Mouse (Mus musculus) subcutaneous adipose tissue, adult 2 months (tissue): ENCODE results near the gene Fam104a. TPM values are rescaled to one million over a fixed set of nuclear protein-coding genes. Genes with fewer than 3 reads are reported as not detected.

ENCODE experiments used
- polyA plus RNA-seq: library from polyadenylated mRNA; depleted of rRNA; stranded (reverse); fragments of >200 nt; gene quantifications from 2 replicates; pipeline ENCODE4 v1.2.3, GENCODE M21; 2012; ENCODE audit warnings: low replicate concordance; rRNA removed

Gene Fam104a
- polyA plus RNA-seq = 19.1 and 27.1 TPM in 2 replicates

DNA sequence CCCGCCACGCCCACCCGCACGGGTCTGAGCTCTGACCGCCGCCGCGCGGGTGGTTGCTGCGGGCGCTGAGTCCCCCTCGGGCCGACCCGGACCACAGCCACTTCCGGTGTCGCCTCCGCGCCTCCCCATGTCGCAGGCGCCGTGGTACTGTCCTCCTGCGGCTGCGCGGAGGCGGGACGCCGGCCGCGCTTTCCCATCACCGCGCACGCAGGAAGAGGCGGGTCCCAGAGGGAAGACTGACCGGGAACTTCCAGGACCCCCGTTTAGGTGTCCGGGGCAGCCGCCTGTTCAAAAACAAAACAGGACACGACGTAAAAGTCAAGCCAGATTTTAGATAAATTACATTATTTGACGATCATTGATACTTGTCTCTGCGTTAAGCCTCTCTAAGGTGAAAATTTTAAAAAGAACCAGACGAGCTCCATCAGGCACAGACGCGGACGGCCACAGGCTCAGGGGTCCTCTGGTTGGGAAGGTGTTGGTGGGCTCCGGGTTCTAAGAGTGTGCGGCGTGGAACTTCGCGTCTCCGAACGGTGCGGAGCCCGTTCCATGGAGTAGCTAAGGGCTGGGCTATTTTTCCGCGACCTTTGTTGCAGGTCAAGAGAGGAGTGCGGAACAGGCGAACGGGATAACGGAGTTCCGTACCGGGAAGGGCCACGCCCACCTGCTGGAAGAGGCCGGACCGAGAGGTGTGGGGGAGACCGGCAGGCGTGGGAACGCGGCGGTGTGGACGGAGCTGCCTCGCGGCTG, at the start of gene Fam104a, which contains the start of gene D11Wsu47e:
TSS of gene Fam104a (minus strand) at position 199 of the 750 bp plus-strand sequence.
TSS of gene D11Wsu47e (plus strand) at position 456 of the 750 bp plus-strand sequence.

GRCm38 (mm10) chr11:113709731-113710256, 25.8 kb upstream of the Fam104a start, which contains the start of gene Cpsf4l:
TSS of gene Cpsf4l (minus strand) at chr11:113710017.

DNA sequence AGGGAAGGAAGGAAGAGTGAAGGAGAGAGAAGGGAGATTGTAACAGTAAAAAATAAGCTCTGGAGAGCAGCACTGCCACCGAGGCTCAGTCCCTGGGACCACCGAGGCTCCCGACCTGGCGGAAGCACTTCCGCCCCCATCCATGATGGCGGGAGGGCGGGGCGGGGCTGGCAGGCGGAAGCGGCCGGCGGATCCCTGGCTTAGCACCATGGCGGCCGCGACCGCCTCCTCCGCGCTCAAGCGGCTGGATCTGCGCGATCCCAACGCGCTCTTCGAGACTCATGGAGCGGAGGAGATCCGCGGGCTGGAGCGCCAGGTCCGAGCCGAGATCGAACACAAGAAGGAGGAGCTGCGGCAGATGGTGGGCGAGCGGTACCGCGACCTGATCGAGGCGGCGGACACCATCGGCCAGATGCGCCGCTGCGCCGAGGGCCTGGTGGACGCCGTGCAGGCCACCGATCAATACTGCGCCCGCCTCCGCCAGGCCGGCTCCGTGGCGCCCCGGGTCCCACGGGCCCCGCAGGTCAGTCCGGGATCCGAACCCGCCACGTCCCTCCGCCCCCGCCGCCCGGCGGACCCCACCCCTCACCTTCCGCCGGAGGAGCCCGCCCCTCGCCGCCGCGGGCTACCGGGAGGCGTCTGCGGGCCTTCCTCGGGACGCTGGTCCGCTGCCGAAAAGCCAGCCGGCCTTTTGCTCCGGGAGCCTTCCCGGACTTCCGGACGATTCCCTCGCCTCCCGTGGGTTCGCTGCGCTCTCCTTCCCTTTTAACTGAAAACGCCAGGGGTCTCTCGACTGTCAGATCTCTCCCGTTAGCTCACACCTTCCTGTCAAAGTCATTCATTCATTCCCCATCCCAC, 34.4 kb downstream of the Fam104a start, which contains the start of gene Slc39a11:
TSS of gene Slc39a11 (minus strand) at position 727 of the 858 bp plus-strand sequence.

DNA sequence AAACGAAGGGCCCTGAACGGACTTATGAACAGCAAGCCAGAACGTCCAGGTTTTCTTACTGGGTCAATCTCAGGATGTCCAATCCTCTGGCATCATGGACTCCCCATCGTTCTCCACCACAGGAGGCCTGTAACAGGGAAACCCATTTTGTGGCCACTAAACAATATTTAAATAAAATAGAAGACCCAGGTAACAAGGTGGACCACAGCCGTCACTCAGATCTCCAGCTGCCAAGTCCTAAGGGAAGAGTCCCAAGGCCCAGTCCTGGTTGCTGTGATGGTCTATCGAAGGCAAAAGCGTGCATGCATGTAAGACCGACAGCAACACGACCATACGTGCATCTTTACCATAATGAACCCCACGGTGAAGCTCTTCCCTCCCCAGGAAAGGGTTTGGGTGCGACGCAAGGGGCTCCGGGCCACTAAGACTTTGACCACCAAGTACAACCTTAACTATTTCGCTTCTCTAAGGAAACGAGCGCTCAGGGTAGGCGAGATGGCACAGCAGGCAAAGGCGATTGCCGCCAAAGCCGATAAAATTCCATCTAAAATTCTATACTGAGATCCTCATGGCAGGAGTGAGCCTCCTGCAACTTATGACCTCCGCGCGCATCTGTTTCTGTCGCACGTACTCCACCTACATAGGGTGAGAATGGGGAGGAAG, 35.1 kb downstream of the Fam104a start, which contains the start of gene Cog1:
TSS of gene Cog1 (plus strand) at position 480 of the 663 bp plus-strand sequence.

DNA sequence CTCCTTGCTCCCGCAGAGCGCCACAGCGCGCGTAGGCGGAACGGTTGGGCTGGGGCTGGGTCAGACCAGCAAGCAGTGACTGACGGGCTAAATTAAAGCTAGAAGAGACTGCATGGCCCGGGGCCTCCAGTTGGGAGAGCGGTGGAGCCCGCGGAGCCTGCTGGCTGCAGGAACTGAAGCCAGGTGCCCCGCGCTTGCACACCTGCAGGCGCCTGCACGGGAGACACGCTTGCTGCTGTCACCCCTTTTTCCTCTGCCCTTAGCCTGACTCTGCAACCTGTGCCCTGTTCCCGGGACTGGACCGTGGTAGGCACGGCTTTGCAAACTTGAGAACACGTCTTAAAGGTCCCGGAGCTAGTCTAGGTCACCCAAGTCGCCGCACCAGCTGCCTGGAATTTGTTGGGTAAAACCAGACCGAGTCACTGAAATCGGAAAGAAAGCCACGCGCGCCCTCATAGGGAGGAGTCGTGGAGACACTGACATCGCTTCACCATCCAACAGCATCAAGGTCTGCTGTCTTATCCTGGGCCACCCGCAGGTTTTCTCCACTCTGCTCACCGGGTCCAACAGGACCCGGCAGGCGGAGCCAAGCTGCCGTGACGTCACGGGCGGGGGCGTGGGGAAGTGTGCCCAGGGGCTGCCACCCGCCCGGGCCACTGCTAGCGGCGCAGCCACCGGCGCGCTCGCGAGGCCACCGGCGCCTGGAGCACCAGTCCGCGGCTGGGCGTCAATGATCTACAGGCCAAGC, 65.1 kb downstream of the Fam104a start, which contains the start of gene Sstr2:
TSS of gene Sstr2 (plus strand) at position 671 of the 748 bp plus-strand sequence.

Other genes starting within 250 kb of the Fam104a start
- 0.07 TPM in 1 of 2 replicates, not detected in the other for gene Sstr2, start 64.8 kb downstream of the Fam104a start, polyA plus RNA-seq
- 41.6 and 58.2 TPM in 2 replicates for gene Cog1, start 35.0 kb downstream of the Fam104a start, polyA plus RNA-seq
- 17.7 and 32.5 TPM in 2 replicates for gene Slc39a11, start 34.1 kb downstream of the Fam104a start, polyA plus RNA-seq
- 8.4 and 14.5 TPM in 2 replicates for gene D11Wsu47e, start 257 bp upstream of the Fam104a start, polyA plus RNA-seq
- 0.49 and 1.5 TPM in 2 replicates for gene Cpsf4l, start 25.9 kb upstream of the Fam104a start, polyA plus RNA-seq
- gene Cdc42ep4, start 67.7 kb upstream of the Fam104a start, polyA plus RNA-seq = 69.3 and 87.7 TPM in 2 replicates